Mouse (Mus musculus) urinary bladder, postnatal 10 days (tissue): ENCODE data around the gene Iqsec2.

Source experiments
- DNase-seq: peaks from one replicate; pipeline ENCODE4 v3.0.0; 2022; ENCODE audit warnings: low spot score

Iqsec2 gene

DNA sequence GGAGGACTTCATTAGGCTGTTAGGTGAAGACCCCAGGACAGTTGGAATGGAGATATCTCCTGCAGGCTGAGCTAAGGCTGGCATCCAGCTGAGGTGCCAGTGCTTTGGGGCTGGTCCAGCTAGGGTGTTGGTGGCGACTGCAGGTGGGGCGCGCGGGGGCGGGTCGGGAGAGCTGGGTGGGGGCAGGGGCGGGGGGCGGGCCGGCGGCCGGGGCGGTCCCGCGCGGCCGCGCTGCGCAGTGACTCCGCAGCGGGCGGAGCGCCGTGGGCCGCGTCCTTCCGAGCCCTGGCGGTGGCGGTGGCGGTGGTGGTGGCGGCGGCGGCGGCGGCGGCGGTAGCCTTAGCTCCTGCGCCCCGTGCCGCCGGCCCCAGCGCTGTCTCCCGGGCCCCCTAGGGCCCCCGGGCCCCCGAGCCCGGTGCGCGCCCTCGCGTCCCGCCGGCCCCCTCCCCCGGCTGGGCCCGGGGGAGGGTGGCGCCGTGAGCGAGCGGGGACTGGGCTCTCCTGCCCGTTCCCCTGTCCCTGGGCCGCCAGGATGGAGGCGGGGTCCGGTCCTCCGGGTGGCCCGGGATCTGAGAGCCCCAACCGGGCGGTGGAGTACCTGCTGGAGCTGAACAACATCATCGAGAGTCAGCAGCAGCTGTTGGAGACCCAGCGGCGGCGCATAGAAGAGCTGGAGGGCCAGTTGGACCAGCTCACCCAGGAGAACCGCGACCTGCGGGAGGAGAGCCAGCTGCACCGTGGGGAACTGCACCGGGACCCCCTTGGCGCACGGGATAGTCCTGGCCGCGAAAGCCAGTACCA is at the start of gene Iqsec2:
Gene Iqsec2 (plus strand): TSS at position 328 of the 801 bp plus-strand sequence.
- DNase-seq, result no peak

DNA sequence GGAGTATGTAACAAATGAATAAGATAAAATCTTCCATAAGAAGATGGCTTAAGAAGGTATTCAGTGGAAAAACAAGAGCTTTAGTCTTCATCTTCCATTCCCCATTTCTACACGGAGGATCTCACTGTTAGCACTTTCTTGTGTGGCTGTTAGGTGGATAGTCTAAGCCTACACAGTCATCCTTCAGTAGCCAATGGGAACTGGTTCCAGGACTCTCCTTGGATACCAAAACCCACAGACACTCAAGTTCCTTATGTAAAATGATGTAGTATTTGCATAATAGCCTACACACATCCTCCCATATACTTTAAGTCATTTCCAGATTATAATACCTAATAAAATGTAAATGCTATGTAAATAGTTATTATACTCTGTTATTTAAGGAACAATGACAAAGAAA is 46.5 kb upstream of the Iqsec2 start:
- no peak for DNase-seq

DNA sequence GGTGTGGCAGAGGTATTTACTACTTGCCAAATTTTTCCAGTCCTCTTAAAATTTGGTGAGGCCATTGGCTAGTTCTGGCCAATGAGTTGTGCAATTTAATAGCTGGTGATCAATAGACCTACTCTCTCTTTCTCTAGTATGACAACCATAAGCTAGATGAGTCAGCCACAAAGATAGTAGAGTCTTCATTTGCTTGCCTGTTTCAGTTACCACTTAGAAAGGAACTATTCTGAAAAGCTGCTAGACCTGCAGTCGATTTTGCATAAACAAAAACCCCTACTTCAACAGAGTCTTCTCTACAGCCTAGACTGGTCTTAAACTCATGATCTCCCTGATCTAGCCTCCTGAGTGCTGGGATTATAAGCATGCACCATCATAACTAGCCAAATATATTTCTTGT is 22.4 kb upstream of the Iqsec2 start:
- no peak for DNase-seq

DNA sequence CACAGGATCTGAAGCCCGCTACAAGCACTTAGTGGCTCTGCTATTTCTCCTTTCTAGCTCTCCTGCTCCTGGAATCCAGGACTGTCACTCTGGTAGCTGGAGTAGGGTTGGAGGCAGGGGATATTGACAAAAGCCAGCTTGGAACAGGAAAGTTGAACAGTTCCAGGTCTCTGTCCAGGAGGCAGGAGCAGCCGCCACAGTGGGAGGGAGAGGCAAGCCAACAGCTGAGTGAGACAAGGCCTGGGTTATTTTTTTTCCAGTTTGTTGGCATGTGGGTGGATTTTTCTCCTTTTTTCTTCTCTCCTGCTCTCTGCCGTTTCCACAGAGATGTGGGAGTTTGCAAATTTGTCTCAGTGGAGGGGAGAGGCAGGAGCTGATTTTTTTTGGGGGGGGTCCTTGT is 13.3 kb upstream of the Iqsec2 start:
- no peak for DNase-seq

DNA sequence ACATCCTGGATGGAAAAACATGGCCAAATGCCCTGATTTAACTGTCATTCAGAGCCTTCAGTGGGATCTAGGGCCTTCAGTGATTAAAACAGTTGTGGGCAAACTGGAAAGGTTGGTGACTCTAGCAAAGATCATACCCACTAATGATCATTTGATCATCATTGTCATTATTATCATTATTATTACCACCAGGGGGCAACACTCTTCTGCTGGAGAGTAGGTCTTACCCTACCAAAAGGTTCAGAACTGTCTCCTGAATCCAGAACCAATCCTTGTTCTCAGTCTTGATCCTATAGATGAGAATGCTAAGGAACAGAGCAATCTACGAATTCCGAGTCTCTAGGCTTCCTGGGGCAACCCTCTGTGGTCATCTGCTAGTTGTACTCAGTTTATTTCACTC is 12.0 kb upstream of the Iqsec2 start:
- no peak for DNase-seq

- no peak for DNase-seq
Measured at GRCm38 (mm10) chrX:152135195-152135594, 8.9 kb upstream of the Iqsec2 start.

- DNase-seq, result no peak
Measured at GRCm38 (mm10) chrX:152144742-152145214, 710 bp downstream of the Iqsec2 start.

GRCm38 (mm10) chrX:152146150-152146549 is 2.1 kb downstream of the Iqsec2 start:
- no peak for DNase-seq

GRCm38 (mm10) chrX:152146691-152147090 is 2.6 kb downstream of the Iqsec2 start:
- DNase-seq, result no peak

GRCm38 (mm10) chrX:152147451-152148116 is 3.5 kb downstream of the Iqsec2 start:
- no peak for DNase-seq

DNA sequence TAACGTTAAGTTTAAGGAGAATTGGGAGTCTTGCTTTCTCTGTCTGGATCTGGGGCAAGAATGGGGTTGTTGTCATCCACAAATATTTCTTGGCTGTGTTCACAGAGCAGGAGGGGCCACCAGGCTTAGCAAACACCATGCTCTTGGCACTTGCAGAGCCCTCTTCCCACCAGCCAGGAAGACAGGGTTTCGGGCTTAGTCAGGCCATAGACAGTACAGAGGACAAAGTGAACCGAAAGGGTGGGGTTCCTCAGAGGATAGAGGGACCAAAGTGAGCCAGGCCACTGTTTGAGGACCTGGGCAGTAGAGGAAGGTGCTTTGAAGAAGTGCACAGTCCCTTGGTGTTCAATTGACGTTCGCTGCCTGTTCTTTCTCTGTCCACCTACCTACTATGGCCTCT is 4.6 kb downstream of the Iqsec2 start:
- DNase-seq, result no peak

GRCm38 (mm10) chrX:152151709-152152108 is 7.6 kb downstream of the Iqsec2 start:
- no peak for DNase-seq

DNA sequence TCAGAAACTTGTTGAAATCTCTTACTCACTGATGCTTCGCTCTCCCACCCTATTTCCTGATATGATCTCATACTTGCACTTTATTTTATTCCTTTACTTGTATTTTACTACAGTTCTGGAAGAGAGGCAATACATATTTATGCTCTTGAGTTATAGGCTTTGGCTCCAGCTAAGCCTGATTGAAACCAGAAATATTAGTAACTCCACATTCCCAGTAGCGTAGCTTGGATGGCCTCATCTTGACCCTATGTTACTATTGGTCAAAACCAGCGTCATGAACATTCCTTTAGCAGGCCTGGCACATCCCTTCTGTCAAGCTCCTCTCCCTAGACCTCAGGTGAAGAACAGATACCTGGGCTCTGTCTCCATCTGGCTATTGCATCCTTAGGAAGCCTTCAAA is 14.2 kb downstream of the Iqsec2 start:
- no peak for DNase-seq

DNA sequence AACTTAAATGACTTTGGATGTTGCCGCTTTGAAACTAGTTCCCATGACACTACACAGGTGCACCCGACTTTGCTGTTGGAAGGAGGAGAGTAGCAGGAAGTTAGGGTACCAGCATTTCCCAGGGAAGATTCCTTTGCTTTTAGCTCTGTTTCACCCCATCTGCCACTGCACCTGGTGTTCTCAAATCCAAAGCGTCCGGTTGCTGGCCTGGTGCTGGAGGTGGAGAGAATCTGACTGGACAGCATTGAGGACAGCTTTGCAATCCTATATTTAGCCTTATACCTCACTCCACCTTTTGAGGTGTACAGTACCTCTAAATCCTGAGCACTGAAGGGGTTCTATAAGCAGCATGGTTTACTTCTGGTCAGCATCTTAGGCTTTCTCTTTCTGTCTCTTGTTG is 17.3 kb downstream of the Iqsec2 start:
- no peak for DNase-seq

- no peak for DNase-seq
Measured at GRCm38 (mm10) chrX:152164061-152164460, 20.0 kb downstream of the Iqsec2 start.

DNA sequence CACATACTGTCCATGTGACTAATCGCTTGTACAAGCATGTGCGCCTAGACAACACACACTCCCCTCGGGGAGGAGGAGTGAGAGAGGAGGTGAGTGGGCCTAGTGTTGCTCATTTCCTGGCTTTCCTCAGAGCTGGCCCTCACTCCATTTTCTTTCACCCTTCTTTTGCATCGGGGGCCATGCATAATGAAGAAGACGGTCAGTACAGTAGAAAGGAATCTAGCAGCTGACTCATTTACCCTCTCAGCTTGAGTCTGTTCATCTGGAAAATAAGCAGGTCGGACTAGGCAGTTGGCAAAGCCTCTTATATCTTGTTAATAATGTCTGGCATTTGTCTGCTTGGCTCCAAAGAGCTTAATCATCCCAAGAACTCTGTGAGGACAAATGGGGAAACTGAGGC is 22.1 kb downstream of the Iqsec2 start:
- no peak for DNase-seq

DNA sequence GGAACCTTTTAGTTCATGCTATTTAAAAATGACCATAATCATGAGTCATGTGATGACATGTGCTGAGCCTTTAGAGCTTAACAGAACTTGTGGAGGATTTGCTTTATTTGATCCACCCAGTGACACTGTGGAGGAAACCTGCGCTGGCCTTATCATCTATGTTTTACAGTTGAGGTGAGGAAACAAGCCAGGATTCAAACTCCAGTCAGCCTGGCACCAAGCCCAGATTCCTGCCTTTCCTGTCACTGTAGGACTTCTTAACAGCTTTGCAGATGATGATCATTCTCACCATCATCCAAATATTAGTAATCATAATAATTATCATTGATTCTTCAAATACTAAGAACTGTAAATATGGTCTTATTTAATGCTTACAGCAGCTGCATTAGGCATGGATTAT is 24.5 kb downstream of the Iqsec2 start:
- no peak for DNase-seq

DNA sequence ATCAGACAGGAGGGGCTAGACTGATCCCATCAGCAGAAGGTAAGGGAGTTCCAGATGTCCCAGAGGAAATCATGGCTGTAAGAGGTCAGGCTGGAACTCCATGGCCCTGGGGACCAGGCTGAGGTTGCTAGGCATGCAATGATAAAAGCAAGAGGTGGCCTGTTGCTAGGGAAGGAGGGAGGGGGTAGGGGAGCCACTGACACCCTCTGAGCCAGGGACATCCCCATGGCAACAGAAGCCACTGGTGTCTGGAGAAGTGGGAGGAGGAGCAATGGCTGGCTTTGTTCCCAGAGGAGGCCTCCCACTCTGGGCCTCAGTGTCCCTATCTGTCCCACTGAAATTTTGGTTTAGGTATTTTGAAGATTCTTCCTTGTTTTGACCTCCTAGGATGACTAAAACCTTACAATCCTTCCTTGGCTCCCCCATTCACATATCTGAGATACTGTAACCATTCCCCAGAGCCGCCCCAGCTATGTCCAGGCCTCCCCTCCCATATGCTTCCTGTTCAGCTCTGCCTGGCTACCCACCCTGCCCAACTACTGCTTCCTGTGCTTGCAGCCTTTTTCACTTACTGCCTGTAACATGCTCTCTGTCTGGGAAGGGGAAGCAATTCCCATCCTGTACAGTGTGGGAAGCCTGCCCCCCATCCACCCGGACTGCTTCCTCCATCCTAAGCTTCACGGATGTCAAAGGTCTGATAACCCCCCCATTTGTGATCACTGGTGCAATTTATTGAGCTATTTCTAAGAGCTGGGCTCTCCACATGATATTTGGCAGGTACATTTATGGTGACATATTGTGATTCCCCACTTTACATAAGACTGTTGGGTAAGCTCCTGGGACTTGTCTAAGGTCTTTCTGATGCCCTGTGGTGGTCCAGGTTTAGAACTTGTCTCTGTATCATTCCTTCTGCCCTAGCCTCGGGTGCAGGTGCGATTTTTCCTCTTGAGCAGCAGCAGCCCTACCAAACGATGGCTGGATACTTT is 27.3 kb downstream of the Iqsec2 start:
- no peak for DNase-seq

GRCm38 (mm10) chrX:152172487-152172935 is 28.4 kb downstream of the Iqsec2 start:
- DNase-seq, result no peak

DNA sequence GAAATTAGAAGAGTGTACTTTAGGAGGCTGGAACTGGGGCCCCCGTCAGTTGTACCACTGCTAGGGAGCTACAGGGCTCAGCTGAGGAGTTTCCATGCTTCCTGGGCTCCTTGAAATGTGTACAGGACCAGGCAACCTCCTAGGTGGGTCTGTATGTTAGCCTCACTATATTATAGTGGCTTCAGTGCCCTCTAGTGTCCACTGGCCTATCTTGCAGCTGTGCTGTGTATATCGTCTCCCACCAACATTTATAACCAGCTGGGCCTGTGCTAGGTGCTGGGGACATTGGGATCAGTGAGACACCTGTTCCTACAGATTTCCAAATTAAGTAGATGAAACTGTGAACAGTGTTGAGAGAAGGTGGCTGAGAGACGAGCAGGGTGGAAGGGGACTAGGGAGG is 31.2 kb downstream of the Iqsec2 start:
- no peak for DNase-seq

DNA sequence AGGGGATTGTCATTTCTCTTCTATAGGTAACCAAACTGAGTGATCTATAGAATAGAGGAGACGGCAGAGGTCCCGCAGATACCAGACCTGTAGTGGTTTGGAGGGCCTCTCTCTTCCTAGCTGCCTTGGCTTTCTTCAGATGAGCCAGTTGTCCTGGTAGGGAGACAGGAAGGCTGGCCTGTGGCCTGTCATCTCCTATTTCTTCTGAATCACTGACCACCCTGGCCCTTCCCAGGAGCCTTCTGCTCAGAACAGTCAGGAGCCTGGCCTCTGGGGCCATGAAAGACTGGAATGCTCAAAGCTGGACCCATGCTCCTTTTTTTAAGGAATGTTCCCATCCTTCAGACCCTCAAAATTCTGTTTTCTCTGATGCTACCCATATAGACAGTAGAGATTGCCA is 33.8 kb downstream of the Iqsec2 start:
- DNase-seq, result no peak

DNA sequence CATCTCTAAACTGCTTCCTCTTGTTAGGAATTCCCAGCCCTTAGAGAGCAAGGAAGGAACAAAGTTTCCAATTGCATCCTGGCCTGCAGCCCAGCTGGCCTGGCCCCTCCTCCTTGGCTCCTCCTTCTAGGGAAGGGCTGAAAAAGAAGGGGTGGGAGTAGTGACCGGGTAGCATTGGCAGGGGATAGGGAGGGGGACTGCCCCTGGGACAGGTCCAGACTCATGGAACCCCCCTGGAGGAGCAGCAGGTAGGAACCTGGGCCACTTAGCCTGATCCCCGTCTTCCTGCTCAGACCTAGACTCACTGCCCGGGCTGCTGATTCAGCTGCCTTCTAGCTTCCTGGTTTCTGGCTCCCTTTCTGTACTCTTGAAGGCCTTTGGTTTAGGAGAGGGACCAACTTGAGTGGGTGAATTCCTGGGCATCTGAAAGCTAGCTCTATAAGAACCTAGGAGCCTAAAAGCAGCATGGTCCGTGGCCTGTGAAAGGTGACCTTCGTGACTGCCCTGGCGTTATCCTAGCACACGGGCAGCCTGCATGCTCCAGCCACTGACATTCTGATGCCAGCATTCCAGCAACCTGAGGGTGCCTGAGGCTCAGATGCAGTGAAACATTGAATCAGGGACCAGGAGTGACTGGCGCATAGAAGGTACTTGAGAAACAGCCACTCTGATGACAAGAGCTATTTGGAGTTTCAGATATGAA is 34.9 kb downstream of the Iqsec2 start:
- DNase-seq, result peak; percentile 9
